Mouse (Mus musculus) lung, postnatal 0 days (tissue): Measurements from ENCODE around the gene Tcf7.

Source experiments
- CTCF ChIP-seq: IDR thresholded peaks from 2 replicates; pipeline ENCODE4 v1.5.1; 2016; ENCODE audit warnings: antibody characterized with exemption, mild to moderate bottlenecking
- EP300 ChIP-seq: IDR thresholded peaks from 2 replicates; pipeline ENCODE4 v1.6.1; 2016; ENCODE audit warnings: antibody characterized with exemption, mild to moderate bottlenecking, control low read depth

DNA sequence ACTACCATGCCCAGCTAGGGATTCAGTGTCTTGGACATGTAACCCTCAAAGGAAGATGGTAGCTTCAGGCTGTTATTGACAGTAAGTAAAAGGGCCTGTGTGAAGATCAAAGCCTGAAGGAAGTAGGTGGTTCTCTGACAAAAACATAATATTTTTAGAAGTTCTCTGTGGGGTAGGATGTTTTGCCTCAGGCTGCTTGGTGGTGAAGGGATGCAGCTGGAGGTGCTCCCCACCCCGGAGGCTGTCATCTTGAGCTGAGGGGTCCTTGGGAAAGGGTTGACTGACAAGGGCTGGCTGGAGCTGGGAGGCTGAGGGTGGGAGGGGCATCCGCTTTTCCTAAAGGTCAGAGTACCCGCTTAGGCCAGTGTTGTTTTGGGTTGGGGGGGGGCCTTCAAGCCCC is 26.7 kb upstream of the Tcf7 start:
- no peak for TF ChIP-seq CTCF
- TF ChIP-seq EP300 = no peak
